Mouse (Mus musculus): ENCODE measurements at regions not wholly inside any gene's neighbourhood (a gene's known extent, or its start where the extent isn't known, plus 50 kb on each side); places are given as distances from the start of the nearest gene placed in this dataset.

GRCm38 (mm10) chr14:19665756-19666155 is 63.4 kb upstream of the Gm5458 start:
- Histone ChIP-seq H3K27ac (no peak overlapping the region), H3K4me1 (replicated peaks) (no peaks in the 10 kb centered on the region), H3K4me3 (replicated peaks) (no peak overlapping the region), H3K4me2 (replicated peaks) (no peak overlapping the region), H3K9ac (replicated peaks) (no peak overlapping the region), H3K36me3 (no peaks in the 10 kb centered on the region), H3K27me3 (no peaks in the 10 kb centered on the region), H3K9me3 (no peaks in the 10 kb centered on the region)
- WGBS = 61% methylated on average over 4 of the region's 4 CpGs
- ATAC-seq = no peak

- Histone ChIP-seq H3K4me2 (replicated peaks) (no peak overlapping the region), H3K36me3 (no peaks in the 10 kb centered on the region), H3K4me1 (replicated peaks) (no peaks in the 10 kb centered on the region), H3K9ac (replicated peaks) (no peak overlapping the region), H3K9me3 (no peaks in the 10 kb centered on the region), H3K4me3 (replicated peaks) (no peak overlapping the region), H3K27me3 (no peaks in the 10 kb centered on the region), H3K27ac (no peak overlapping the region)
- ATAC-seq = no peak
- 90% methylated on average over 2 of the region's 2 CpGs for WGBS
These were observed 71.7 kb upstream of the Gm5458 start for GRCm38 (mm10) chr14:19674046-19674445.

GRCm38 (mm10) chr14:19688426-19688825 is 62.6 kb upstream of the Nid2 start:
- Histone ChIP-seq H3K9me3 (no peaks in the 10 kb centered on the region), H3K4me3 (replicated peaks) (no peak overlapping the region), H3K36me3 (no peaks in the 10 kb centered on the region), H3K27ac (no peak overlapping the region), H3K4me2 (replicated peaks) (no peak overlapping the region), H3K27me3 (no peaks in the 10 kb centered on the region), H3K9ac (replicated peaks) (no peak overlapping the region), H3K4me1 (replicated peaks) (no peaks in the 10 kb centered on the region)
- ATAC-seq = no peak

- Histone ChIP-seq H3K9me3 (no peaks in the 10 kb centered on the region), H3K9ac (replicated peaks) (no peak overlapping the region), H3K4me1 (replicated peaks) (no peaks in the 10 kb centered on the region), H3K4me2 (replicated peaks) (no peak overlapping the region), H3K27ac (no peak overlapping the region), H3K4me3 (replicated peaks) (no peak overlapping the region), H3K27me3 (no peaks in the 10 kb centered on the region), H3K36me3 (no peaks in the 10 kb centered on the region)
- ATAC-seq = no peak
- WGBS = 94% methylated on average over 2 of the region's 2 CpGs
These were observed 57.5 kb upstream of the Nid2 start for GRCm38 (mm10) chr14:19693606-19694005.

- no peak overlapping the region for H3K9ac ChIP-seq (replicated peaks)
These were observed 56.8 kb upstream of the Nid2 start for GRCm38 (mm10) chr14:19694289-19694688.

GRCm38 (mm10) chr14:19699497-19699896 is 51.6 kb upstream of the Nid2 start:
- peak; percentile 40; the same call in 1 of the 2 replicates for ATAC-seq
- 29% methylated on average over 4 of the region's 4 CpGs for WGBS
- Histone ChIP-seq H3K4me1 (replicated peaks) (0 out of 2 replicates have a peak, but pooled peaks cover 5% of the 10 kb centered on the region), H3K36me3 (no peaks in the 10 kb centered on the region), H3K27ac (no peak overlapping the region), H3K27me3 (peaks cover 5% of the 10 kb centered on the region; the same call in 1 of the 2 replicates), H3K4me2 (replicated peaks) (no peak overlapping the region), H3K9me3 (no peaks in the 10 kb centered on the region), H3K4me3 (replicated peaks) (no peak overlapping the region), H3K9ac (replicated peaks) (no peak overlapping the region)

More at GRCm38 (mm10) chr14:19694289-19694688, 56.8 kb upstream of the Nid2 start:
- H3K4me1 ChIP-seq (replicated peaks) = no peaks in the 10 kb centered on the region
- no peak overlapping the region for H3K4me2 ChIP-seq (replicated peaks)
- H3K36me3 ChIP-seq = no peaks in the 10 kb centered on the region
- no peak for ATAC-seq
- H3K27me3 ChIP-seq = no peaks in the 10 kb centered on the region
- no peak overlapping the region for H3K4me3 ChIP-seq (replicated peaks)
- H3K27ac ChIP-seq = no peak overlapping the region
- no peaks in the 10 kb centered on the region for H3K9me3 ChIP-seq
